Mouse (Mus musculus) layer of hippocampus, postnatal 25 days (tissue): ENCODE data around the gene Maip1. TPM values are rescaled to one million over a fixed set of nuclear protein-coding genes. Genes with fewer than 3 reads are reported as not detected.

ENCODE experiments used
- DNase-seq, 2 experiments: peaks; one replicate each; pipeline ENCODE4 v3.0.0; 2022; ENCODE audit warnings: mixed read lengths in 2 of 2, low spot score in 1 of 2; ENCODE audit errors: extremely low spot score in 1 of 2
- total RNA-seq, 2 experiments: library from RNA; stranded (reverse); gene quantifications; 2 replicates each; pipeline ENCODE4 v1.2.3; 2021

Gene Maip1
- total RNA-seq, 2 experiments from 2014 or later, result 11.3 to 12.0 TPM

DNA sequence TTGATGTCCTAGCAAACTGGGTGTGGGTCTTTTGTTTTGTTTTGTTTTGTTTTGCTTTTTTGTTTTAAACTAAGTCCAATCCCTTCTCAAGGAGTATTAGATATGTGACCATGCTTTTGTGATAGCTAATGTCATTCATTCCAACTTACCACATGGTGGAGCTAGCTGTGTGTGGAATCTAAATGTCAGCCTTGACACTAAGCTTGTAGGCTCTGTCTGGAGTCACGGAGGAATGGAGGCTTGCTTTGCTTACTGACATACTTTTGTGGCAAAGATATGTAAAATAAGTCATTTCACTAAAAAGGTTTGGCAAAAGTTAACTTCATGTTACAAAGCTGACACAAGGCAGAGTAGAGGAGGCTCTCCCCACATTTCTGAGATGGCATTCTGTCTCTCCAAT lies 17.6 kb downstream of the Maip1 start:
- DNase-seq, result no peak

DNA sequence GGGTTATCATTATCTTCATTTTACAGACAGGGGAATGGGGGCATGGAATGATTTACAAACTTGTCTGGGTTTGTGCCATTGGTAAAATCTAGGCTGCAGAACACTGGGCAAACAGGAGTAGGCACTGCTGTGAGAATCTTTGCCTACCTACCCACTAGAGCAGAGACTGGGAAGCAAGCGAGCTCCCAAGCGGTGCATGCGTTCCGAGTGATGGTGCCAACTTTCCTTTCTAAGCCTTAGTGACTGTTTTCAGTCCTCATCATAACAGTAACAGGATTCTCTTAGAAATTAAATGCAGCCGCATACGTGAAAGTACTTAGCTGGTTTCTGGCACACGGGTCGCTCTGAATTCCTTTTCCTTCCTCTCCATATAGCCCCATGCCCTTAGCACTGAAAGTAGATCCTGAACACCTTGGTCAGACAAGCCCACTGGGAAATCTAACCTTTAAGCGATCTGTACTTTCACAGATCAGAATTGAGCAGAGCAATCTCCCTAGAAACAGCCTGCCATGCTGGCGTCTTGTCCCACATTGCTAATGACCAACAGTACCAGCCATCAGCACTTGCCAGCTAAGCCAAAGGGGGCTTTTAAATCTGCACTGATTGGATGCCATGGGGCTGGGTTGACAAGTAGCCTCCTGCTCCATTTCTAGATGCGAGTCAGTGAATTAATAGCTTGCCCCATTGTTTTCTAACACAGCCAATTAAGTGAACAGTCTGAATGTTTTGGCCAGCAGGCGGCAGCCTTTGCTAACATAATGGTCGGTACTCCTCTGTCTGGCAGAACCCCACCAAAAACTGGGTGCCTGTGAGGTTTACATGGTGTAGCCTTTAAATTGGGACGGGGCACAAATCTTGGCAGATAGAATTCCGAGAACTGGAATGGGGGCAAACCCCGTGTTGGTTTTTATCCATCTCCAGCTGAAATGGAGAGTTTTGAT lies 22.5 kb downstream of the Maip1 start:
- peak; percentile 87 to 99 for DNase-seq

DNA sequence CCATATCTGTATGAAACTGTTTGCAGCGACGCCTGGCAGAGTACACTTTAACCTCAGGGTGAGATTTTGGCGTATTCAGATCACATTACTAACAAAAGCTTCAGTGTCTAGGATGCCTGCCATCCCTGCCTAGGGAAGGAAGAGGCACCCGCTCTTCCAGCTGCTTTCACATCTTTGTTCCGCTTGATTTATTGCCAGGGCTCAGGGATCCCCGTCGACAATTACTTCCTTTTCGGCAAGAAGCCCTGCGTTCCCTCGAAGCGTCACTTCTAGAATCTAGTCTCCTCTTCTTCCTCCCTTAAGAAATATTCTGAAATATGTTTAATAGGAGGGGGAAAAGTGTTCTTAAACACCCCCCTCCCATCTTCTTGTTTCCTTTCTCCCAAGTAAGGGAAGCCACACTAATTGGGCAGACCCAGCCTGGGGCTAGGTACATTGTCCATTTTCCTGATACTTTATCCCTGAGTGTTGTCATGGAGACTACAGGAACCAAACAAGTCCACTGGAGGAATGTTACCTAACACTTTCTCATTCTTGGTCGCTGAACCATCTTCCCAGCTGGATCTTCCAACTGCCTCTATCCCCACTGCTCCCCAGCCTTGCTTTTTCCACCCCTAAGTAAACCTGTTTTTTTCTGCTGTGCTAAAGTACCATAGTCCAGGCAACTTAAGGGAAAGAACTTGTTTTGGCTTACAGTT lies 23.8 kb downstream of the Maip1 start:
- no peak for DNase-seq

DNA sequence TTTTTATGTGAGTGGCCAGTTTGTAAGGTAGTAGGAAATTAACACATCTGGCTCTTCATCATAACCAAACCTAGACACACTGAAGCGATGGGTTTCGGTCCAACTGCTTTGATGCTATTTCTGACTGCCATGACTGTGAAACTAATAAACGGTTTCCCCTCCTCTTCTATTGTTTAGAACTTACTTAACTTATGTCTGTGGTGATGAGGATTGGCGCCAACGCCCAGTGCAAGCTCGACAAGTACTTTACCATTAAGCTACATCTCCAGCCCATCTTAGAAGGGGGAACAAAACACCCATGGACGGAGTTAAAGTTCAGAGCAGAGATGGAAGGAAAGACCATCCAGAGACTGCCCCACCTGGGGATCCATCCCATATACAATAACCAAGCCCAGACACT lies 27.0 kb downstream of the Maip1 start:
- no peak for DNase-seq

DNA sequence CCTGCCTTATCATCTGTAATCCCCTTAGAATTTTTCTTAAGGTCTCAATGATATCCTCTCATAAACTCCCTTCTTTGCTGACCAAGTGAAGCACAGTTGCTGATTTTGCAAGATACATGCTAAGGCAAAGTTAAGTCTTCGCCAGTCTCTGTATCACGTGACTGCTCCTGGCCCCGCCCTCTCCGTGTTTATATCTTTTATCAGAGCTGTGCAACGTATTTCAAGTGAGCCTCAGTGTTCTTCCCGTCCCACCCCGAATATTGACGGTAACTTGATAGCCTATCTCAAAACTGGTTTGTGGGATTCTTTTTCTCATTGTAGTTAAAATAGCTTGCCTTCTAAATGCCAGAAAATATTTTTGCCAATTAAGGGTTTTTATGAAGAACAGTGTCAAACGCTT lies 30.3 kb downstream of the Maip1 start:
- no peak for DNase-seq

DNA sequence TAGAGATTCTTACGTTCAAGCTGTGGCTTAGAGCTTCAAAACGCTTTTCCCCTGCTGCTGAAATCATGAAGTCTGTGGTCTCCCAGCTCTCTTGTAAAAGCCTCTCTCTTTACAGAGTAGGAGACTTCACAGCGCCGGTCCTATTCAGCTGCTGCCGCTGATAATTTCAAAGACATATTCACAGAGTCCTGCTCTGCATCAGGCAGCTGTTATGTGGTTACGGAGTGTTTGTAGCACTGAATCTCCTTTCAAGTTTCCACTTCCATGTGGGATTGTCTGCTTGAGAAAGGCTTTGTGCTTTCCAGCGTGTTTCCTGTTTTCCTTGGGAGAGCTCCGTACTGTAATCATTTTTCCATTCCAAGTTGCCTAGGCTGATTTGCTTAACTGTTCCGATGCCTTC lies 30.8 kb downstream of the Maip1 start:
- peak in 1 of 2 experiments; percentile 10 for DNase-seq

DNA sequence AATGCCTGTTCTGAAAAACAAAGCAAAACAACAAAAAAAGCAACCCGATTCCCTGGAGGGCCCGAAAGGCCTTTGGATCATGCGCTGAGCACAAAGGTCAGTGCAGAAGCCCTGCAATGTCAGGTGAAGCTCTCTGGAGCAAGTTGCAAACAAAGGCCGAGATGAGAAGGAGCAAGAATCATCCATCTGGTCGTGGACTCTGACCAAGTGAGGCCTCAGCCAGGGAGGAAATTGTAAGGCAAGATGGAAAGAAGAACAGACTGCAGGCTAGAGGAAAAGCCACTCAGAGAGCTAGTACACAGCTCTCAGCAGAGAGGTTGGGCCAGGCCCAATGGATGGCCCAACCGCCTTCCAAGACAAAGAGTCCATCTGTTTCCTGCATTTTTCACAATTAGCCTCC lies 32.9 kb downstream of the Maip1 start:
- DNase-seq, result no peak

DNA sequence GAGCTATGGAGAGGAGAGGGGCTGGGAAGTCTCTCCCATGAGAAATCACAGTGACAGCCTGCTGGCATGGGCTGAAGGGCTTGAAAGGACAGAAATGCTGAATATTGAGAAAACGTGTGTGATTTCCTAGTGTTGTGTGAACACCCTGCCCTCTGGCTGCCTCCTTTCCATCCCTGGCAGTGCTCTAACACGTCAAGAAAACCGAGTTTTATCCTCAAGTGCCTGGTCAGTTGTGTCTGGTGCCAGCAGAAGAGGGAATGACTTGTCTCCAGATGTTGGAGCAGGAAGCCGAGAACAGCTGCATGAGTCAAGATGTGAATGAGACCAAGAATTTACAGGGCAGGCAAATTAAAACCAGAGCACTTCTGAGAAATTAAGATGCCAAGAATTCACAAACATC lies 34.6 kb downstream of the Maip1 start:
- no peak for DNase-seq

DNA sequence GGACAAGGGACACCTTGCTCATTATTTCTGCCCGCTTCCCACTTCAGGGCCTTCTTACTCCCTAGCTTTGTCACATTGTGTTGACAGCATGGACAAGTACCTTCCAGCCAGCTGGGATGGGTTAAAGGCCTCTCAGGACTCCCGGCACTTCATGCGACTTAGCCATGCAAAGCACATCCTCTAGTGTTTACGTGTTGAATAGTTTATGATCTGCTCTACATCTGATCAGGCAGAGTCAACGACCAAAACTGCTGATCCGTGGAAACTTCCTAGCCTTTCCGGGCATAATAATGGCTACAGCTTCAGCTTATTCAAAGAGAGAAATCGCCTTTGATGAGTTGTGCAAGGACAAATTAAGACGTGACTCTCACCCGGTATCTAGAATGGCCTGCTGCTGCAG lies 39.6 kb downstream of the Maip1 start:
- no peak for DNase-seq

DNA sequence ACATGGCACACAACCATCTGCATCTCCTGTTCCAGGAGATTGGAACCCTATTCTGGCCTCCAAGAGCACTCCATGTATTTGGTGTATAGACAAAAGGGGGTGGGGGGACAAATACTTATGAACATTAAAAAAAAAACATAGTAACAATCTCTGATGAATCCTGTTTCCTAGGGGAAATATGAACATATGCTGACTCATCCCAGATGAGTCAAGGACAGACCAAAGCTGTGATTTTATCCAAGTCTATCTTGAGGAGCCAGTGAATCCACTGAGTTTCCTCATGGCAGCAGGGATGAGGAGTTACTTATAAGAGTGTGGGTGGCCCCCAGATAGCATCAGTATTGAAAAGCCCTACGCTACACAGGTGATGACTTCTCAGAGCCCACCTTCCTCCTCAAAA lies 44.1 kb downstream of the Maip1 start:
- DNase-seq, result no peak

DNA sequence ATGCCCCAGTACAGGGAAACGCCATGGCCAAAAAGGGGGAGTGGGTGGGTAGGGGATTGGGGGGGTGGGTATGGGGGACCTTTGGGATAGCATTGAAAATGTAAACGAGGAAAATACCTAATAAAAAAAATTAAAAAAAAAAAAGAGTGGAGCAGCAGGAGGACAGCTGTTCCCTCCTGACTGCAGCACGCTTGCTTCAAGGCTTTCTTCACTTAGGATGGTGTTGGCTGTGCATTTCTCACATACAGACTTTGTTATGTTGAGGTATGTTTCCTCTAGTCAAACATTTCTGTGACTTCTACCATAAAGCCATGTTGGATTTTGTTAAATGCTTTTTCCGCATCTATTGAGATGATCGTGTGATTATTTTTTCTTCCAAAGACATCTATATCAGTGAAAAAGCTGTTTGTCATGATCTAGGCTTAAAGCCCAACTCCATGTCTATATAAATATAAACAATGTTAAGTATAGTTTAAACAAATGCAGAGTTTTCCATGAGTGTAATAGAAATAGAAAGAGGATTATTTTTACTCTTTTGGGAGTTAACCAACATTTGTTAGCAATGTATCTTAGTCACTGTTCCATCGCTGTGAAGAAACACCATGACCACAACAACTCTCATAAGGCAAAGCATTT lies 54.3 kb downstream of the Maip1 start:
- DNase-seq, result no peak

Other genes starting within 250 kb of the Maip1 start
- 10 to 100 TPM; 23.0 to 24.5 TPM for gene 1700066M21Rik, start 28.7 kb upstream of the Maip1 start, total RNA-seq
- 10 to 100 TPM; 18.6 to 23.9 TPM for gene Tyw5, start 773 bp downstream of the Maip1 start, total RNA-seq